Mouse (Mus musculus) small intestine, adult 2 months (tissue): Measurements from ENCODE around the gene Trip6.

Experiments
- CTCF ChIP-seq: fragments of 200-500 bp; IDR thresholded peaks from 2 replicates; pipeline ENCODE4 v1.5.1; 2012; ENCODE audit warnings: low read depth, mild to moderate bottlenecking, control low read depth, inconsistent platforms, low read length, moderate library complexity, mixed read lengths; ENCODE audit not compliant: insufficient replicate concordance, insufficient read length; ENCODE audit errors: extremely low read depth
- POLR2A ChIP-seq: fragments of 200-500 bp; IDR thresholded peaks from 2 replicates; pipeline ENCODE4 v1.6.1; 2012; ENCODE audit warnings: low read depth, mild to moderate bottlenecking, control low read depth, inconsistent platforms, low read length, moderate library complexity

DNA sequence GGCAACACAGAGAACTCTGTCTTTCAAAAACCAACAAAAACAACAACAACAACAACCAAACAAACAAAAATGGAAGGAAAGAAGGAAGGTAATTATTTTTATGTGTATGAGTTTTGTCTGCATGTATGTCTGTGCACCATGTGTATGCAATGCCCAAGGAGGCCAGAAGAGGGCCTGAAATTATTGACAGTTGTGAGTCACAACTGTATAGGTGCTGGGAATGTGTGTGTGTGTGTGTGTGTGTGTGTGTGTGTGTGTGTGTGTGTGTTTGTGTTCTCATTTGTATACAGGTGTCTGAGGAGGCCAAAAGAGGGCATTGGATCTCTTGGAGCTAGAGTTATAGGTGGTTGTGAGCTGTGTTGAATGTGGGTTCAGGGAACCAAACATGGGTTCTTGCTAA is 29.7 kb upstream of the Trip6 start:
- TF ChIP-seq POLR2A, result no peak
- TF ChIP-seq CTCF, result no peak
